Mouse (Mus musculus) testis, adult 2 months (tissue): ENCODE measurements around the gene Prr15l.

ENCODE experiments used
- CTCF ChIP-seq: fragments of 200-500 bp; IDR thresholded peaks from 2 replicates; pipeline ENCODE4 v1.5.1; 2012; ENCODE audit warnings: low read depth, mild to moderate bottlenecking, inconsistent platforms, low read length, moderate library complexity; ENCODE audit not compliant: control insufficient read depth, insufficient read depth, insufficient replicate concordance
- POLR2A ChIP-seq: fragments of 200-500 bp; IDR thresholded peaks from 2 replicates; pipeline ENCODE4 v1.6.1; 2012; ENCODE audit warnings: low read depth, mild to moderate bottlenecking, inconsistent platforms, low read length, moderate library complexity; ENCODE audit not compliant: control insufficient read depth

- TF ChIP-seq CTCF (no peak), POLR2A (peak; percentile 47; the same call in 1 of the 2 replicates)
Observed at GRCm38 (mm10) chr11:96943746-96944304, 15.9 kb downstream of the Prr15l start, which contains the start of gene Pnpo.
